Mouse (Mus musculus): Measurements from ENCODE around the gene Stoml1. TPM values are rescaled to one million over a fixed set of nuclear protein-coding genes. Genes with fewer than 3 reads are reported as not detected.

The Stoml1 gene
- total and polyA plus RNA-seq, 3 experiments: 9.2 to 23.4 (median 9.6) TPM

DNA sequence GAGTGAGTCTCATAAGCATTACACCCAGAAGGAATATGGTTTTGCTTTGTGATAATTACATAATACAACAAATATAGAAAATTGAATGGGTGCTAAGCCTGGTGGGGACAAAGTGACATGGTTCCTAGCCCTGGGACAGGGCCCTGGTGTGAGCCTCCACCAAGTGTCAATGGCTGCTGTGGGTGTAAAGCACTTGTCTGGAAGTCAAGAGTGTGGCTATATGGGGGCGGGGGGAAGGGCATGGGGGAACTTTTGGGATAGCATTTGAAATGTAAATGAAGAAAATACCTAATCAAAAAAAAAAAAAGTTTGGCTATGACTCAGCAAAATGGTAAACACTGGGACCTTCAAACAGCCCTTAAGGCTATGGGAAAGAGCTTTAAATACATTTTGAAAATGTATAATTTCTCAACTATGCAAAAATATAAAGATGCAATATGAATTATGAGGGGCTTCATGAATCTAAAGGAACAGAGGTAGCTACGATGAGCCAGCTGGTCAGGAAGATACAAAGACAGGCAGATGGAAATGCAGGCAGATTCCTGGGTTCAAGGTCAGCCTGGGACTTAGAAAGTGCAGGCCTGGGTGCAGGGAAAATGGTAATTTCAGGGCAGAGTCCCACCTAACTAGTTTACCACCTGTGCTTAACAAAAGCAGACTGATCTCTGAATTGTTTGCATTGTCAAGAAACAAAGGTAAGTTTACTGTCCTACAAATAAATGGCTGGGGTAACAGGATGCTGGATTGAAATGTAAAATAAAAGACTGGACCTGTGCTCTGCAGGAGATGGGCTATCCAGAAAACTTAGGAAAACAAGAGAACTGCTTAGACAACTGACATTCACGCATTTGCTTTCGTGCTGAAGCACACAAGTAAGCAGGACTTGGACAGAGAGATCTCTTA, 26.1 kb downstream of the Stoml1 start:
- WGBS: 76% methylated on average over 4 of the region's 4 CpGs
- no peak overlapping the region for H3K4me3 ChIP-seq
- TF ChIP-seq CTCF (IDR thresholded peaks at IDR 0.05) (no peak), EP300 (IDR thresholded peaks at IDR 0.05; ENCODE audit: insufficient read depth, low read depth, low read length) (no peak), POLR2A (IDR thresholded peaks at IDR 0.05; ENCODE audit: insufficient read depth, low read depth, low read length) (no peak)
- no peaks in the 10 kb centered on the region for H3K27me3 ChIP-seq (ENCODE audit: control insufficient read depth, insufficient read depth, low read length)
- peaks cover 13% of the 10 kb centered on the region for H3K4me1 ChIP-seq (ENCODE audit: control insufficient read depth, insufficient read depth, low read length)
- no peak overlapping the region for H3K9ac ChIP-seq (ENCODE audit: low read depth, low read length)
- no peak overlapping the region for H3K27ac ChIP-seq
- peaks cover 5% of the 10 kb centered on the region; the same call in 1 of the 2 replicates for H3K36me3 ChIP-seq (ENCODE audit: control insufficient read depth, insufficient read depth, low read length)
- no peak for DNase-seq
- intact Hi-C loops (cut with DNase I): no loop called here
- H3K79me2 ChIP-seq (replicated peaks; ENCODE audit: control insufficient read depth, insufficient read depth, low read length): no peaks in the 10 kb centered on the region

GRCm38 (mm10) chr9:58279780-58280179, 26.8 kb downstream of the Stoml1 start:
- WGBS: 74% methylated on average over 5 of the region's 5 CpGs
- peaks cover 12% of the 10 kb centered on the region for H3K4me1 ChIP-seq (ENCODE audit: control insufficient read depth, insufficient read depth, low read length)
- no peaks in the 10 kb centered on the region for H3K79me2 ChIP-seq (replicated peaks; ENCODE audit: control insufficient read depth, insufficient read depth, low read length)
- intact Hi-C loops (cut with DNase I): loop anchor here (1.0 to 5.0 kb wide), 3 partner anchors 32 to 242 kb away; no protein-coding TSS in a partner anchor
- no peaks in the 10 kb centered on the region for H3K27me3 ChIP-seq (ENCODE audit: control insufficient read depth, insufficient read depth, low read length)
- H3K4me3 ChIP-seq: no peak overlapping the region
- TF ChIP-seq EP300 (IDR thresholded peaks at IDR 0.05; ENCODE audit: insufficient read depth, low read depth, low read length) (no peak), POLR2A (IDR thresholded peaks at IDR 0.05; ENCODE audit: insufficient read depth, low read depth, low read length) (no peak), CTCF (IDR thresholded peaks at IDR 0.05) (no peak)
- no peak overlapping the region for H3K27ac ChIP-seq
- no peak overlapping the region for H3K9ac ChIP-seq (ENCODE audit: low read depth, low read length)
- H3K36me3 ChIP-seq (ENCODE audit: control insufficient read depth, insufficient read depth, low read length): peaks cover 1% of the 10 kb centered on the region; the same call in 1 of the 2 replicates
- DNase-seq: no peak

DNA sequence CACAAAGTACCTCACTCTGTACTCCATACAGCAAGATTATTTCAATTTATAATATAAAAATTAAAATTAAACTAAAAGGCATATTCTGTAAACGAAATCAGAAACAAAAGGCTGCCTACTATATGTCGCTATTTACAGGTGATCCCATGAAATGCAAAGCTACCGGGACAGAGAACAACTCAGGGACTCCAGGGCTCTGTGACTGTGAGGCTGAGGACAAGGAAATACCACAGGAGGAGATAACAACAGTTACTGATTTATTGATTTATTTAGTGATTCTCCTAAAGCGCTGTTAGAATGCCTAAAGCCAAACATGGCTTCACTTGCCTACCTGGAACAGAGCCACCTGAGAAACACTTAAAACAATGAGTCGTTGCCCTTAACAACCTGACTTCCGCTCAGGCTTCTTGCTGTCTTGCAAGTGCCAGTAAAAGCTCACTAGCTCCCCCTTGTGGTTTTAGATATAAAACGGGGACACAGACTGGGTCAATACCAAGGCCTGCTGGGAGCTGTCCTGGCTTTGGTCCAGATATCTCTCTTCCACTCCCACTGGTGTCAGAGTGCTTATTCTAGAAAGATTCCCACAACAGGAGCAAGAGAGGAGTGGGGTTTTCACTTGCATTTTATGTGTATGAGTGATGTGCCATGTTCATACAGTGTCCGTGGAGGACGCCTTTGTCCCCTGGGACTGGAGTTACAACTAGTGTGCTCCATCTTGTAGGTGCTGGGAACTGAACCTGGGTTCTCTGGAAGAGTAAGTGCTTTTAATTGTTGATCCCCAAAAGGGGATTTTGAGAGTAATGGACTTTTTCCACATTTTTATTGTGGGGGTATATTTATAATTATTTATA, 27.5 kb downstream of the Stoml1 start:
- peak; percentile 58 to 75 for DNase-seq
- Histone ChIP-seq H3K36me3 (ENCODE audit: control insufficient read depth, insufficient read depth, low read length) (no peaks in the 10 kb centered on the region), H3K4me1 (ENCODE audit: control insufficient read depth, insufficient read depth, low read length) (peaks cover 9% of the 10 kb centered on the region), H3K4me3 (0 out of 2 replicates have a peak overlapping the region, but pooled peaks have one; percentile 11), H3K27me3 (ENCODE audit: control insufficient read depth, insufficient read depth, low read length) (no peaks in the 10 kb centered on the region), H3K79me2 (replicated peaks; ENCODE audit: control insufficient read depth, insufficient read depth, low read length) (no peaks in the 10 kb centered on the region), H3K27ac (peak overlapping the region; percentile 11; the same call in 1 of the 2 replicates), H3K9ac (ENCODE audit: low read depth, low read length) (0 out of 2 replicates have a peak overlapping the region, but pooled peaks have one; percentile 2)
- 35% methylated on average over 9 of the region's 9 CpGs for WGBS
- peak; percentile 68 for TF ChIP-seq EP300 (IDR thresholded peaks at IDR 0.05; ENCODE audit: insufficient read depth, low read depth, low read length)
- TF ChIP-seq CTCF (IDR thresholded peaks at IDR 0.05): peak; percentile 92
- no peak for TF ChIP-seq POLR2A (IDR thresholded peaks at IDR 0.05; ENCODE audit: insufficient read depth, low read depth, low read length)
- intact Hi-C loops (cut with DNase I): loop anchor here (1.0 to 5.0 kb wide), 3 partner anchors 33 to 243 kb away; no protein-coding TSS in a partner anchor

DNA sequence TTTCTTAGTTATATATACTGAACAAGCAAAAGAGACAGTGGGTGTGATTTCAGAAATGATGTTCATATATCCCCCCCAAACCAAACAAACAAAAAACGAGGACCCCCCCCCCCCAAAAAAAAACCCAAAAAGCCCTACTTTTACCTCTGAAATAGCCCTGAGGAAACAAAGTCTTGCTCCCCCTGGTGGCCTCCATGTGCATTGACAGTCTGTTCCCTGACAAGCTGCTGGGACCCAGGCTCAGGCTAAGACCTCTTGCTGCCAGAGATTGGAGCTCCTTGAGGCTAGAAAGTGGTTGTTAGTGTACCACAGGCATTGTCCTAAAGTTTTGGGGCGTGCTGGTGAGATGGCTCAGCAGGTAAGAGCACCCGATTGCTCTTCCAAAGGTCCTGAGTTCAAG, 28.6 kb downstream of the Stoml1 start:
- no peak overlapping the region for H3K9ac ChIP-seq (ENCODE audit: low read depth, low read length)
- intact Hi-C loops (cut with DNase I): loop anchor here (5.0 kb wide), 1 partner anchor 244 kb away; no protein-coding TSS in a partner anchor
- H3K27ac ChIP-seq: no peak overlapping the region
- H3K4me1 ChIP-seq (ENCODE audit: control insufficient read depth, insufficient read depth, low read length): peaks cover 5% of the 10 kb centered on the region
- DNase-seq: no peak
- no peak overlapping the region for H3K4me3 ChIP-seq
- H3K36me3 ChIP-seq (ENCODE audit: control insufficient read depth, insufficient read depth, low read length): no peaks in the 10 kb centered on the region
- no peaks in the 10 kb centered on the region for H3K79me2 ChIP-seq (replicated peaks; ENCODE audit: control insufficient read depth, insufficient read depth, low read length)
- TF ChIP-seq POLR2A (IDR thresholded peaks at IDR 0.05; ENCODE audit: insufficient read depth, low read depth, low read length) (no peak), CTCF (IDR thresholded peaks at IDR 0.05) (peak; percentile 70)
- no peaks in the 10 kb centered on the region for H3K27me3 ChIP-seq (ENCODE audit: control insufficient read depth, insufficient read depth, low read length)
- WGBS: 57% methylated on average over 3 of the region's 3 CpGs

- no peaks in the 10 kb centered on the region for H3K36me3 ChIP-seq (ENCODE audit: control insufficient read depth, insufficient read depth, low read length)
- peaks cover 5% of the 10 kb centered on the region for H3K4me1 ChIP-seq (ENCODE audit: control insufficient read depth, insufficient read depth, low read length)
- 61% methylated on average over 7 of the region's 7 CpGs for WGBS
- no peak for DNase-seq
- H3K4me3 ChIP-seq: no peak overlapping the region
- H3K27ac ChIP-seq: no peak overlapping the region
- TF ChIP-seq EP300 (IDR thresholded peaks at IDR 0.05; ENCODE audit: insufficient read depth, low read depth, low read length) (no peak), CTCF (IDR thresholded peaks at IDR 0.05) (no peak), POLR2A (IDR thresholded peaks at IDR 0.05; ENCODE audit: insufficient read depth, low read depth, low read length) (no peak)
- H3K79me2 ChIP-seq (replicated peaks; ENCODE audit: control insufficient read depth, insufficient read depth, low read length): no peaks in the 10 kb centered on the region
- intact Hi-C loops (cut with DNase I): loop anchor here (5.0 kb wide), 1 partner anchor 246 kb away; no protein-coding TSS in a partner anchor
- no peaks in the 10 kb centered on the region for H3K27me3 ChIP-seq (ENCODE audit: control insufficient read depth, insufficient read depth, low read length)
- no peak overlapping the region for H3K9ac ChIP-seq (ENCODE audit: low read depth, low read length)
These were observed 30.5 kb downstream of the Stoml1 start for GRCm38 (mm10) chr9:58283431-58283830.

Measured in heart, adult 2 months (tissue).